Mouse (Mus musculus) spleen, postnatal 10 days (tissue): ENCODE results near the gene Gal3st4.
A peak's percentile ranks its signal among the peaks of the same experiment; 100 is the strongest.

Source experiments
- DNase-seq, 2 experiments: peaks; one replicate each; pipeline ENCODE4 v3.0.0; 2021 to 2022; ENCODE audit warnings: low spot score in 2 of 2

Gene Gal3st4

GRCm38 (mm10) chr5:138272409-138272923, at the start of gene Gal3st4:
Gal3st4 (minus strand) TSS chr5:138272840.
- no peak for DNase-seq

- no peak for DNase-seq
Measured at GRCm38 (mm10) chr5:138312795-138313194, 40.2 kb upstream of the Gal3st4 start.

GRCm38 (mm10) chr5:138299613-138300012, 27.0 kb upstream of the Gal3st4 start:
- DNase-seq = no peak

GRCm38 (mm10) chr5:138294158-138294557, 21.5 kb upstream of the Gal3st4 start:
- DNase-seq = no peak

- DNase-seq = no peak
Measured at GRCm38 (mm10) chr5:138291638-138292037, 19.0 kb upstream of the Gal3st4 start.

DNA sequence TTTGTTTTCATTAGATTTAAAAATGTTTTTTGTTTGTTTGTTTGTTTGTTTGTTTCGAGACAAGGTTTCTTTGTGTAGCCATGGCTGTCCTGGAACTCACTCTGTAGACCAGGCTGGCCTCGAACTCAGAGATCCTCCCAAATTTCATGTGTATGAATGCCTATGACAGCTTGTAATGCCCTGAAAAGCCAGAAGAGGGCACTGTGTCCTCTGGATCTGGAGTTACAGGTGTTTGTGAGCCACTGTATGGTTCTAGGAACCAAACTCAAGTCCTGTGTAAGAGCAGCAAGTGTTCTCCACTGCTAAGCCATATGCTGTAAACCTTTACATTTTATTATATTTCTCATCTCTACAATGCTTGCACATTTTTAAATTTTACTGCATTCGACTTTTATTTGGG, 15.2 kb upstream of the Gal3st4 start:
- peak in 1 of 2 experiments; percentile 51 for DNase-seq

- no peak for DNase-seq
Measured at GRCm38 (mm10) chr5:138283540-138283939, 10.9 kb upstream of the Gal3st4 start.

DNA sequence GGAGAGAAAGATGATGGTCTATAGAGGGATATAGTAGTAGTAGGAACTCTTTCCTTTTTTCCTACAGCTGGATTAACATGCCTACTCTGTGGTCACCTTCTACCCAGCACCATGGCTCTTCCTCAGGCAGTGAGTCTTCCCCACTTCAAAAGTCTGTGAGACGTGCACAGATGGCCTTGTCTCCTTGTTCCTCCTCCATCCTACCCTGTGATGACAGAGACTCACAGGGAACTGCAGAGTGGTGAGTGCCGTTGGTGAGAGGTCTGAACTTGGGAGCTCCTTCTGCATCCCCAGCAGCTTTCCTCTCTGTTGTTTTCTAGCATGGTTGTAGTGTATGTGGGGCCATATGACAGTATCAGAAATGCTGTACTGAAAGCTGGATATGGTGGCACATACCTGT, 9.2 kb upstream of the Gal3st4 start:
- no peak for DNase-seq

- DNase-seq = no peak
Measured at GRCm38 (mm10) chr5:138280829-138281228, 8.2 kb upstream of the Gal3st4 start.

DNA sequence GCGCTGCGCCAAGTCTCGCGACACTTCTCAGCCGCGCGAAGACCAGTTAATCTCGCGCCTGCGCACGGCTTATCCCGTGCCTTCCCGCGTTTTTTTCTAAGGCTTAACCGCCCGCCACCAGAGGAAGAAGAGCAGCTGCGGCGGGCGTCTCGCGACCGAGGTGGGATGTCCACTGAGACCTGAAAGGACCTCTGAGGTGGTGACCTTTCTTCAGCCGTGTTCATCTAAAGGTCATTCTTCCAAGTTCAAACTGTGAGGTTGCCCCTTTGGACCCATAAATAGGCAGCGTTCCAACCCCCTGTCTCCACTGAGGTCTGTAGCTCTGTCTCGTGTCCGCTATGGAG, 7.8 kb upstream of the Gal3st4 start:
- DNase-seq = no peak

GRCm38 (mm10) chr5:138279585-138280424, 7.2 kb upstream of the Gal3st4 start, which contains the start of the genes Gm43720, Gpc2 and Stag3:
Gm43720 (minus strand) TSS chr5:138279958.
Gpc2 (minus strand) TSS chr5:138280005.
Stag3 (plus strand) TSS chr5:138280240.
- peak; percentile 68 to 86 for DNase-seq

GRCm38 (mm10) chr5:138277994-138278393, 5.4 kb upstream of the Gal3st4 start:
- DNase-seq = no peak

DNA sequence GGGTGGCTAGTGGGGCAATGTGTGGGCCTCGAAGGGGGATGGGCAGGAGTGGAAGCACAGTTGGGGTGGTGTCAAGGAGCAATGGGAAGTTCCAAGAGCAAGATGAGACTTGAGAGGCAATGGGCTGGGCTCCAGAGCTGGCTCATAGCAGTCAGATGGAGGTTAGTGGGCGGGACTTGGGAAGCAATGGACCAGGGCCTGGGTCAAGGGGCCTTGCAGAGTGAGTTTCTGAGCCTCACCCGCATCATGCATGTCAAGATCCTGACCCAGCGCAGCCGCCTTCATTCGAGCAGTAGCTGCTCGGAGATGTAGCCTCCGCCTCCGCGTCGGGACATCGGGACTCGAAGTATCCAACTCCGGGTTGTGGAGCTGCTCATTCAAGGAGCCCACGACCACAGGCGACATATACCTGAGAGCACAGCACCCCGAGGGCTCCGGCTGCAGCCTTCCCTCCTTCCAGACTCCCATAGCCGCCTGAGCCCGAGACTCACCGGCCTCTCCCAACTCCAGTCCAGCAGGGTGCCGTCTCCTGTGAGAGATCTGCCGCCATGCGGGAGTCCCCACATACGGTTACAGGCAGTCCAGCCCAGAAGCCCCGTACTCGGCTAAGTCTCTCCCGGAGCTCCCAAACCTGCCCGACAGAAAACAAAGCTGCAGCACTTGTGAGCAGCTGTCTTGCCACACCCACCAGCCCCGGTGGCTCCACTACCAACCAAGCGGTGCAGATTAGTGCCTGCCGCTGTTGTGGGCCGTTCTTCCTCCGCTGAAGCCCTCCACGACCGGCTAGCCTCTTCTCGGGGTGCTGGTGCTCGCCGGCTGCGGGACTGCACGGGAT, 2.8 kb upstream of the Gal3st4 start:
- DNase-seq = no peak

GRCm38 (mm10) chr5:138274186-138274585, 1.5 kb upstream of the Gal3st4 start:
- no peak for DNase-seq

DNA sequence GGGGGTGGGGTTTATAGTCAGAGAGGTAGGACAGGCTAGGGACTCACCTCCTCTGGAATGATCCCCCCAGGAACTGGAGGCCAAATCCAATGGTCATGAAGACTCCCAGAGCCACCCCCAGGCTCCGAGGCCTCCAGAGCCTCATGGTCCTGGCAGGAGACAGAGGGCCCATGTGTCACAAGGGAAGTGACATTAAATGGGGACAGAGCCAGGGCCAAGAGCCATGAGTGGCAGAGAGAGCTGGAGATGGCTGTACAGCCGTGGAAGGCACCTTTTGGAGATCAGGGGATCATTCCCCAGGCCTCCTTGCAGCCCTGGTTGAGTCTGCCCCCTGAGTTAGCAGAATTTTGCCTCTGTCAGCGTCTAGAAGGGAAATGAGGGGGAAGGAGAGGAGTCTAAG, 1.4 kb downstream of the Gal3st4 start:
- DNase-seq = peak in 1 of 2 experiments; percentile 1

GRCm38 (mm10) chr5:138268980-138269379, 3.7 kb downstream of the Gal3st4 start:
- DNase-seq = no peak

DNA sequence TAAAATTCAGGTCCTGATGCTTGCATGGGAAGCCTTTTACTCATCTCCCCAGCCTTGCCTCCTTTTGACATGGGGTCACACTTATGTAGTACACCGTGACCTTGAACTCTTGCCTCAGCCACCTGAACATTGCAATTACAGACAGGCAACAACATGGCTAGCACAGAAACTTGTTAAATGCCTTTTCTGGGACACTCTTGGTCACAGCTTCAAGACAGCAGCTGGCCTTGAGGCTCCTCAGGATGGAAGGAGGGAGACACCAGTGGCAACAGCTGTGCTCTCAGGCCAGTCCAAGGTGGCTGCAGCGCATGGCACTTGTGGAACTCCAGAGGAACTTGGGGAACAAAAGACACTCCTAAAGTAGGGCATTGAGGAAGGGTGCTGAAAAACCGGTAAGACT, 5.5 kb downstream of the Gal3st4 start:
- no peak for DNase-seq

DNA sequence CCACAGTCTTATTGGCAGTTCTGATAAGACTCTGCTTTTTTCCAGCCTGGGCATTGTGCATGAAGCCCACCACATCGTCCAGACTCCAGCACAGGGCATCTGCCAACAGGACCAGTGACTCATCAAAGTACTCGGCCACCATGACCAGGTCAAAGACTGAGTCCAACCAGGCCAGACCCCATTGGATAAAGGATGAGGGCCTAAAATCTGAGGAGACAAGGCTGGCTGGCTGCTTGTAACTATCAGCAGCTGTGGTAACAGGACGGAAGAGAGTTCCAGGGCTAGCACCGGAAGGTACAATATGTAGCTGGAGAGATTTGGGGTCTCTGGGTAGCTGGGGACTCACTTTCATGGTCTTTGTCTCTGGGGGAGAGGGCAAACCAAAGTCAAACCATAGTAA, 6.9 kb downstream of the Gal3st4 start:
- DNase-seq = no peak

GRCm38 (mm10) chr5:138264207-138264578, 8.4 kb downstream of the Gal3st4 start:
- DNase-seq = no peak

DNA sequence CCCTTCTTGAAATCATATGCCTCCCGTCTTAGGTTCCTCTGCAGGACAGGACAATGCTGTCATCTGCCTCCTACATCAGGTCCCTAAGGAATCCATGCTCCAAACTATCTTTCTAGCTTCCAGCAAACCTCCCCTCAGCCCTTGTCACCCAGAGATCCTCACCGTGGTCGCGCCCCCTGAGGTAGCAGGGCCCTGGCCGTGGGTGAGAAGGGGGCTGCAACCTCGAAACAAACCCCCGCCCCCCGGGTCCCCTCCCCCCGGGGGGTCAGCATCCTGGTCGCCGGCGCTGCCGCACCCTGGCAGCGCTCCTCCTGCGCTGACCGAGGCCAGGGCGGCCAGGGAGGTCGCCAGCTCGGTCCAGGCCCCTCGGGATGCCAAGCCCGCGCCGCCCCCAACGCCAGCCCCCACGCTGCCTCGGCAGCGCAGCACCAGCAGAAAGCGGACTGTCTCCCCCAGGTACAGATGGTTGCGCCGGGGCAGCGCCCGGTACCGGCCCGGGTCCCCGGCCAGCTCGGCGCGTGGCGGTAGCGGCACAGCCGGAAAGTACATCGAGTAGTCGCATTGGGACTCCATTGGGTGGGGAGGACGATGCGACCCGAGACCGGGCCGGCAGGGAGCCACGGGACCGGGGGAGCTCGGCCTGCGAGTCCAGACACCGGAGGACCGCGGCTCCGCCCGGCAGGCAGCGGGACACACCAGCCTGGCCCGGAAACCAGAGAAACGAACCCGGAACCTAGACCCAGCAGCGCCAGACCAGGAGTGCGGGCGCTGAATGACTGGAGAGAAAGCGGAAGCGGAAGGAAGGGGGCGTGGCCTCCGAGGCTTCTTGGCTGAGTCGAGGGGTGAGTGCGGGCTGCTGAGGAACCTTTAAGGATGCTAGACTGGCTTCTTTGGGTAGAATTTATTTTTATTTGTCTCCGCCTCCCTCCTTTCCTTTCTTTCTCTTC, 9.1 kb downstream of the Gal3st4 start, which contains the start of gene BC037034:
TSS of gene BC037034 (minus strand) at position 774 of the 947 bp plus-strand sequence.
- DNase-seq = peak; percentile 88 to 96

DNA sequence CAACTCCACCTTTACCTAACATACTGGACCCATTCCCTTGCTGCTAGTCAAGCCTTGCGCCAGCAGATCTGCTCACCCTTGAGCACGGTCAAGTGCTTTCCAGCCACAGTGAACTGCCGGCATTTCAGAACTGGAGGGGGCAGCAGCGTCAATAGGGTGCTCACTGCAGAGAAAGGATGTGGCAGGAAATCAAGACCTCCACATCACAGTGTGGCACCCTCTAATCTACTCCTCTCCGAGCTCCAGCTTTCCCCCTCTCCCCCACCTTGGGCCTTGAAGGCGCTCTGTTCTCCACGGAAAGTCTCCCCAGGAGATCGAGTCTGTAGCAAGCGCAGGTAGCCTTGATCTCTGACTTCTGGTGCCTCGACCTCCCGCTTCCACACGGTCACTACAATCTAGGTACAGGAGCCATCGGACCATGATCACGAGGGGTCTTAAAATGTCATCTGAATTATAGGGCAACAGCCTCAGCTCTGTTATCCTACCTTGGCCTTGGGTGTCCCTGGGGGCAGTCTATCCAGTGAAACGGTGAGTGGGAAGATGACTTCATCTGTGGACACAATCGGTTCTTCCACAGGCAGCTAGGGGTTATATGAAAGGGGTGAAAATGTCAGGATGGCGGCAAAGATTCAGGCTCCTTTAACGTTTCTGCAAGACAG, 9.9 kb downstream of the Gal3st4 start:
- no peak for DNase-seq
